Mouse (Mus musculus): ENCODE measurements around the gene Olfr639. TPM values are rescaled to one million over a fixed set of nuclear protein-coding genes. Genes with fewer than 3 reads are reported as not detected.
"Not testable (repeated sequence)": the region's sequence is repeated elsewhere in the genome, so short reads cannot be mapped to it uniquely, and the experiment has no call there.

Gene Olfr639
- polyA plus RNA-seq, 1 experiment: not detected

DNA sequence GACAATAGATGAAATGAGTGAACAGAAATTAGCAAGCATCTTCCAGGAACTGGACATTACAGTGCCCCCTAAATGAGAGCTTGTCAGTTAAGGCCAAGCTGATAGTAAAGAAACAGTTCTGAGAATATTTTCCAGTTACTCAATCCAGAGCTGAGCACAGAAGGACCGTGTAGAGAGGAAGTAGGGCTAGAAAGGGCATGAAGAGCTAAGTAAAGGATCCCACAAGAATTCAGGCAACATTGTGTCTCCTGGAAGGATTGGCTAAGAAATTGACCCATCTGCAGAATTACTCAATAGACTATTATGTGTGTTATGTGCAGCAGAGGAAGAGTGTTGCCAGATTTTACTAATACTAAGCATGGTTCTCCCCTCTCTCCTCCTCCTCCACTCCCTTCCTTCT is 45.3 kb downstream of the Olfr639 start:
- Histone ChIP-seq H3K4me1 (ENCODE audit: control insufficient read depth, insufficient read depth, low read length) (no peaks in the 10 kb centered on the region), H3K9me3 (replicated peaks; ENCODE audit: control insufficient read depth, insufficient read depth, low read length, poor library complexity, severe bottlenecking) (no peaks in the 10 kb centered on the region), H3K27ac (ENCODE audit: insufficient read depth, low read length) (no peak overlapping the region), H3K4me3 (ENCODE audit: low read depth, low read length) (no peak overlapping the region), H3K9ac (ENCODE audit: low read depth, poor library complexity, severe bottlenecking) (no peak overlapping the region), H3K27me3 (ENCODE audit: control insufficient read depth, insufficient read depth, low read length, poor library complexity, severe bottlenecking) (no peaks in the 10 kb centered on the region), H3K36me3 (ENCODE audit: control insufficient read depth, insufficient read depth, low read length, poor library complexity, severe bottlenecking) (no peaks in the 10 kb centered on the region)
- TF ChIP-seq EP300 (IDR thresholded peaks at IDR 0.05; ENCODE audit: insufficient read depth, low read depth, low read length) (no peak), POLR2A (IDR thresholded peaks at IDR 0.05; ENCODE audit: insufficient read depth, low read length) (no peak), CTCF (IDR thresholded peaks at IDR 0.05; ENCODE audit: low read depth, low read length) (no peak)

GRCm38 (mm10) chr7:103970852-103971251 is 46.3 kb downstream of the Olfr639 start, which contains the start of gene Olfr635:
Gene Olfr635, plus strand, starts transcription at chr7:103971152.
- no peaks in the 10 kb centered on the region for H3K36me3 ChIP-seq (ENCODE audit: control insufficient read depth, insufficient read depth, low read length, poor library complexity, severe bottlenecking)
- H3K4me3 ChIP-seq (ENCODE audit: low read depth, low read length): no peak within 1 kb of the TSS
- H3K27ac ChIP-seq (ENCODE audit: insufficient read depth, low read length): no peak within 1 kb of the TSS
- H3K4me1 ChIP-seq (ENCODE audit: control insufficient read depth, insufficient read depth, low read length): no peaks in the 10 kb centered on the region
- H3K9me3 ChIP-seq (replicated peaks; ENCODE audit: control insufficient read depth, insufficient read depth, low read length, poor library complexity, severe bottlenecking): no peaks in the 10 kb centered on the region
- TF ChIP-seq EP300 (IDR thresholded peaks at IDR 0.05; ENCODE audit: insufficient read depth, low read depth, low read length): no peak
- no peak for TF ChIP-seq POLR2A (IDR thresholded peaks at IDR 0.05; ENCODE audit: insufficient read depth, low read length)
- no peak for TF ChIP-seq CTCF (IDR thresholded peaks at IDR 0.05; ENCODE audit: low read depth, low read length)
- no peak within 1 kb of the TSS for H3K9ac ChIP-seq (ENCODE audit: low read depth, poor library complexity, severe bottlenecking)
- no peaks in the 10 kb centered on the region for H3K27me3 ChIP-seq (ENCODE audit: control insufficient read depth, insufficient read depth, low read length, poor library complexity, severe bottlenecking)

- H3K9ac ChIP-seq (ENCODE audit: low read depth, poor library complexity, severe bottlenecking); H3K4me1 ChIP-seq (ENCODE audit: control insufficient read depth, insufficient read depth, low read length); H3K27ac ChIP-seq (ENCODE audit: insufficient read depth, low read length); H3K9me3 ChIP-seq (replicated peaks; ENCODE audit: control insufficient read depth, insufficient read depth, low read length, poor library complexity, severe bottlenecking); H3K36me3 ChIP-seq (ENCODE audit: control insufficient read depth, insufficient read depth, low read length, poor library complexity, severe bottlenecking); H3K27me3 ChIP-seq (ENCODE audit: control insufficient read depth, insufficient read depth, low read length, poor library complexity, severe bottlenecking): not testable (repeated sequence)
- peak overlapping the region; percentile 18; the same call in 1 of the 2 replicates for H3K4me3 ChIP-seq (ENCODE audit: low read depth, low read length)
Measured at GRCm38 (mm10) chr7:103966873-103967272, 50.2 kb downstream of the Olfr639 start.

Other genes with a start within 250 kb of the Olfr639 start
- not detected in 2 replicates for gene Olfr69, start 245.7 kb downstream of the Olfr639 start, polyA plus RNA-seq (2011; ENCODE audit: insufficient read depth, insufficient read length, low read depth, missing spikeins)
- not detected in 2 replicates for gene Olfr68, start 237.6 kb downstream of the Olfr639 start, polyA plus RNA-seq (2011; ENCODE audit: insufficient read depth, insufficient read length, low read depth, missing spikeins)
- gene Olfr67, start 225.5 kb downstream of the Olfr639 start, polyA plus RNA-seq (2011; ENCODE audit: insufficient read depth, insufficient read length, low read depth, missing spikeins): not detected in 2 replicates
- gene Hbb-bt, start 203.3 kb downstream of the Olfr639 start, polyA plus RNA-seq (2011; ENCODE audit: insufficient read depth, insufficient read length, low read depth, missing spikeins): 1.2 and 2.2 TPM in 2 replicates
- 3.5 TPM in 1 of 2 replicates, not detected in the other for gene Hbb-bs, start 189.2 kb downstream of the Olfr639 start, polyA plus RNA-seq (2011; ENCODE audit: insufficient read depth, insufficient read length, low read depth, missing spikeins)
- gene Hbb-bh2, start 176.8 kb downstream of the Olfr639 start, polyA plus RNA-seq (2011; ENCODE audit: insufficient read depth, insufficient read length, low read depth, missing spikeins): not detected in 2 replicates
- gene Hbb-bh1, start 174.1 kb downstream of the Olfr639 start, polyA plus RNA-seq (2011; ENCODE audit: insufficient read depth, insufficient read length, low read depth, missing spikeins): not detected in 2 replicates
- 1.4 TPM in 1 of 2 replicates, not detected in the other for gene Hbb-y, start 164.1 kb downstream of the Olfr639 start, polyA plus RNA-seq (2011; ENCODE audit: insufficient read depth, insufficient read length, low read depth, missing spikeins)
- gene Olfr66, start 131.1 kb downstream of the Olfr639 start, polyA plus RNA-seq (2011; ENCODE audit: insufficient read depth, insufficient read length, low read depth, missing spikeins): not detected in 2 replicates
- not detected in 2 replicates for gene Olfr64, start 122.8 kb downstream of the Olfr639 start, polyA plus RNA-seq (2011; ENCODE audit: insufficient read depth, insufficient read length, low read depth, missing spikeins)
- not detected in 2 replicates for gene Olfr65, start 113.8 kb downstream of the Olfr639 start, polyA plus RNA-seq (2011; ENCODE audit: insufficient read depth, insufficient read length, low read depth, missing spikeins)
- gene Olfr631, start 88.5 kb downstream of the Olfr639 start, polyA plus RNA-seq (2011; ENCODE audit: insufficient read depth, insufficient read length, low read depth, missing spikeins): not detected in 2 replicates
- gene Olfr632, start 83.0 kb downstream of the Olfr639 start, polyA plus RNA-seq (2011; ENCODE audit: insufficient read depth, insufficient read length, low read depth, missing spikeins): not detected in 2 replicates
- gene Olfr633, start 72.9 kb downstream of the Olfr639 start, polyA plus RNA-seq (2011; ENCODE audit: insufficient read depth, insufficient read length, low read depth, missing spikeins): not detected in 2 replicates
- 0.08 and 0.13 TPM in 2 replicates for gene Olfr635, start 46.2 kb downstream of the Olfr639 start, polyA plus RNA-seq (2011; ENCODE audit: insufficient read depth, insufficient read length, low read depth, missing spikeins)
- not detected in 2 replicates for gene Olfr638, start 18.6 kb downstream of the Olfr639 start, polyA plus RNA-seq (2011; ENCODE audit: insufficient read depth, insufficient read length, low read depth, missing spikeins)
- not detected in 2 replicates for gene Olfr640, start 8.3 kb upstream of the Olfr639 start, polyA plus RNA-seq (2011; ENCODE audit: insufficient read depth, insufficient read length, low read depth, missing spikeins)
- not detected in 2 replicates for gene Olfr641, start 18.1 kb upstream of the Olfr639 start, polyA plus RNA-seq (2011; ENCODE audit: insufficient read depth, insufficient read length, low read depth, missing spikeins)
- gene Olfr642, start 35.4 kb upstream of the Olfr639 start, polyA plus RNA-seq (2011; ENCODE audit: insufficient read depth, insufficient read length, low read depth, missing spikeins): 0.14 TPM in 1 of 2 replicates, not detected in the other
- not detected in 2 replicates for gene 4930516K23Rik, start 44.1 kb upstream of the Olfr639 start, polyA plus RNA-seq (2011; ENCODE audit: insufficient read depth, insufficient read length, low read depth, missing spikeins)
- gene Olfr644, start 54.6 kb upstream of the Olfr639 start, polyA plus RNA-seq (2011; ENCODE audit: insufficient read depth, insufficient read length, low read depth, missing spikeins): not detected in 2 replicates
- gene Olfr645, start 68.2 kb upstream of the Olfr639 start, polyA plus RNA-seq (2011; ENCODE audit: insufficient read depth, insufficient read length, low read depth, missing spikeins): not detected in 2 replicates
- not detected in 2 replicates for gene Olfr646, start 87.6 kb upstream of the Olfr639 start, polyA plus RNA-seq (2011; ENCODE audit: insufficient read depth, insufficient read length, low read depth, missing spikeins)
- not detected in 2 replicates for gene Ubqln5, start 112.5 kb upstream of the Olfr639 start, polyA plus RNA-seq (2011; ENCODE audit: insufficient read depth, insufficient read length, low read depth, missing spikeins)
- not detected in 2 replicates for gene Olfr643, start 120.1 kb upstream of the Olfr639 start, polyA plus RNA-seq (2011; ENCODE audit: insufficient read depth, insufficient read length, low read depth, missing spikeins)
- gene Ubqln3, start 126.0 kb upstream of the Olfr639 start, polyA plus RNA-seq (2011; ENCODE audit: insufficient read depth, insufficient read length, low read depth, missing spikeins): not detected in 2 replicates
- not detected in 2 replicates for gene Ubqlnl, start 133.3 kb upstream of the Olfr639 start, polyA plus RNA-seq (2011; ENCODE audit: insufficient read depth, insufficient read length, low read depth, missing spikeins)
- not detected in 2 replicates for gene Olfm5, start 147.5 kb upstream of the Olfr639 start, polyA plus RNA-seq (2011; ENCODE audit: insufficient read depth, insufficient read length, low read depth, missing spikeins)
- gene Olfr648, start 166.1 kb upstream of the Olfr639 start, polyA plus RNA-seq (2011; ENCODE audit: insufficient read depth, insufficient read length, low read depth, missing spikeins): not detected in 2 replicates
- not detected in 2 replicates for gene Olfr649, start 178.7 kb upstream of the Olfr639 start, polyA plus RNA-seq (2011; ENCODE audit: insufficient read depth, insufficient read length, low read depth, missing spikeins)
- 119 and 128 TPM in 2 replicates for gene Trim6, start 201.5 kb upstream of the Olfr639 start, polyA plus RNA-seq (2011; ENCODE audit: insufficient read depth, insufficient read length, low read depth, missing spikeins)
- gene Trim34a, start 227.2 kb upstream of the Olfr639 start, polyA plus RNA-seq (2011; ENCODE audit: insufficient read depth, insufficient read length, low read depth, missing spikeins): 10.6 and 11.6 TPM in 2 replicates